Mouse (Mus musculus) liver, embryonic 14.5 days (tissue): Measurements from ENCODE around the gene Atp2c2. TPM values are rescaled to one million over a fixed set of nuclear protein-coding genes. Genes with fewer than 3 reads are reported as not detected.

ENCODE experiments used
- ATAC-seq: fragments of 200-750 bp; cut with Nextera tagmentation; 2 replicates; pipeline ENCODE4 v1.8.0; 2017; ENCODE audit warnings: moderate number of reproducible peaks, mild to moderate bottlenecking, moderate library complexity; ENCODE audit not compliant: insufficient read depth
- DNase-seq, 3 experiments: peaks; one replicate each; pipeline ENCODE4 v3.0.0-alpha.2; 2012 to 2013; ENCODE audit warnings: low read depth in 3 of 3, low spot score in 3 of 3
- H3K27ac ChIP-seq: fragments of 300-500 bp; sonication (generic); 2 replicates; pipeline ENCODE4 v1.5.1; 2014; ENCODE audit warnings: moderate library complexity, mild to moderate bottlenecking, control low read depth, inconsistent platforms
- H3K27me3 ChIP-seq: fragments of 300-500 bp; sonication (generic); 2 replicates; pipeline ENCODE4 v1.6.1; 2014; ENCODE audit warnings: mild to moderate bottlenecking, low read length, moderate library complexity; ENCODE audit not compliant: control insufficient read depth, insufficient read depth
- H3K36me3 ChIP-seq: fragments of 300-500 bp; sonication (generic); replicated peaks from 2 replicates; pipeline ENCODE4 v1.6.1; 2014; ENCODE audit warnings: low read depth; ENCODE audit not compliant: control insufficient read depth, insufficient read depth
- H3K4me1 ChIP-seq, 2 experiments: fragments of 200-500 bp in 1 of 2; fragments of 300-500 bp in 1 of 2; sonication (generic) in 1 of 2; replicated peaks; 2 replicates each; pipeline ENCODE4 v1.6.1; 2012 to 2014; ENCODE audit warnings: antibody characterized with exemption in 1 of 2, inconsistent platforms in 1 of 2, low read length in 1 of 2; ENCODE audit not compliant: control insufficient read depth in 2 of 2, insufficient read depth in 2 of 2
- H3K4me2 ChIP-seq: fragments of 300-500 bp; sonication (generic); 2 replicates; pipeline ENCODE4 v1.6.1; 2014; ENCODE audit warnings: low read depth, mild to moderate bottlenecking, control low read depth, moderate library complexity
- H3K4me3 ChIP-seq, 2 experiments: fragments of 200-500 bp in 1 of 2; fragments of 300-500 bp in 1 of 2; sonication (generic) in 1 of 2; 2 replicates each; pipeline ENCODE4 v1.5.1; 2012 to 2014; ENCODE audit warnings: low read depth in 2 of 2, low read length in 2 of 2, mild to moderate bottlenecking in 2 of 2, control low read depth in 1 of 2, inconsistent platforms in 1 of 2, moderate library complexity in 1 of 2; ENCODE audit not compliant: insufficient read depth in 1 of 2
- H3K9ac ChIP-seq: fragments of 300-500 bp; sonication (generic); replicated peaks from 2 replicates; pipeline ENCODE4 v1.6.1; 2014; ENCODE audit warnings: mild to moderate bottlenecking, control low read depth, moderate library complexity
- H3K9me3 ChIP-seq: fragments of 300-500 bp; sonication (generic); 2 replicates; pipeline ENCODE4 v1.6.1; 2016; ENCODE audit warnings: low read length, mixed read lengths; ENCODE audit not compliant: control insufficient read depth
- CTCF ChIP-seq: IDR thresholded peaks from 2 replicates; pipeline ENCODE4 v1.5.1; 2016; ENCODE audit warnings: antibody characterized with exemption, low read depth, control low read depth
- EP300 ChIP-seq: IDR thresholded peaks from 2 replicates; pipeline ENCODE4 v1.6.1; 2016; ENCODE audit warnings: antibody characterized with exemption, low read depth
- WGBS: fragments of 180-500 bp; shearing (Covaris S2); extraction: QIAGEN DNeasy Blood & Tissue Kit; methylation state at CpG from one replicate; pipeline ENCODE4 v1.1.7; 2014; ENCODE audit not compliant: insufficient replicate concordance; 5-methylcytosine and 5-hydroxymethylcytosine counted together
- polyA plus RNA-seq, 2 experiments: library from polyadenylated mRNA; depleted of rRNA in 1 of 2; stranded (reverse) in 1 of 2; unstranded in 1 of 2; fragments of >200 nt; fragmentation: Nextera tagmentation in 1 of 2; extraction: Ambion mirVana in 1 of 2; gene quantifications; 2 replicates each; pipeline versions ENCODE4 v1.2.1 to v1.2.3; 2012 to 2014

The Atp2c2 gene
- polyA plus RNA-seq (2012; rRNA removed) (0.08 and 0.11 TPM in 2 replicates), polyA plus RNA-seq (2014; fragmentation: Nextera tagmentation; extraction: Ambion mirVana) (0.08 and 0.10 TPM in 2 replicates)

DNA sequence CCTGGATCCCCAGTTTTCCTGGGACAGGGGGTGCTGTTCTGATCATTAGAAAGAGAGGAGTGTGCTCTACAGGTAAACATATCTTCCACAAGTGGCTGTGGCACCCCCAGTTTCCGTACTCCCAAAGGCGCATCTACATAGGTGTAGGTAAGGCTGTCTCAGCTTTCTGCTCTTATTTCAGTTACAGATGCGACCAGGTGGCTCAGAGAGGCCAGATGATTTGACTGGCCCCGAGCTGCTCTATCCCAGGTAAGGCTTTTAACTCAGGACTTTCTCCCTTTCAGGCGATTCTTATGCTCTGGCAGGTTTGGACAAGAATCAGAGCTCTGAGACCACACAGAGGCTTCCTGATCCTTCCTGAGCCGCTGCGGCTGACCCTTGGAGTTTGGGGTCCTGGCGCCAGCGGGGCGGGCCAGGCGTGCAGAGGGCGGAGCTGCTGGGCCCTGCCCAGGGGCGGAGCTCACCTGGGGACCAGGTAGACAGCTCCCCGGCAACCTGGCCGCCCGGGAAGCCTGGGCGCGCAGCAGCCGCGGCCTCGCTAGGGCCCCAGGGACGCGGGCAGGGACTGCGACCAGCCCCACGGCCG lies at the start of gene Atp2c2:
Atp2c2 (plus strand) TSS at position 461 of the 586 bp plus-strand sequence.
- H3K4me2 ChIP-seq = peak within 1 kb of the TSS; percentile 46
- no peak within 1 kb of the TSS for H3K9ac ChIP-seq
- H3K36me3 ChIP-seq = no peaks in the 10 kb centered on the region
- no peak for TF ChIP-seq EP300
- TF ChIP-seq CTCF = no peak
- no peak within 1 kb of the TSS for H3K4me3 ChIP-seq
- no peaks in the 10 kb centered on the region for H3K4me1 ChIP-seq
- WGBS = 6% methylated on average over 26 of the region's 26 CpGs
- no peak for DNase-seq
- no peak within 1 kb of the TSS for H3K27ac ChIP-seq
- peaks cover 32% of the 10 kb centered on the region for H3K27me3 ChIP-seq
- no peaks in the 10 kb centered on the region for H3K9me3 ChIP-seq
- ATAC-seq = no peak

DNA sequence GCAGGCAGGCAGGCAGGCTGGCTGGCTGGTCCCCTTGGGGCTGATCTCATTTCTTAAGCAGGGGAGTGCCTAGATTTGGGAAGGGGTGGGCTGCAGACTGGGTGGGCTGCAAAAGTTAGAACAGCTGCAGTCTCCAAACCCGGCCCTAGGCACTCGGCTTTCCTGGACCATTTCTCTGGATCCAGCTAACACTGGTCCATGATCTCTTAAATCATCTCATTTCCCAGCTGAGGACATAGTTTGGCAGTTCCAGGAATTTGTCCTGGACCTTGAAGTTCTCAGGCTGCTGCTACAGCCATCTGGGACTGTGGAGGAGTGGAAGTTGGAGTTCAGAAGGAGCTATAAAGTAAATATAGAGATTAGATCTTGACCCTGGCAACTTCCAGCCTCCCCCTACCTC lies 48.5 kb upstream of the Atp2c2 start:
- TF ChIP-seq CTCF (no peak), EP300 (no peak)
- Histone ChIP-seq H3K4me3 (no peak overlapping the region), H3K36me3 (no peaks in the 10 kb centered on the region), H3K9me3 (no peaks in the 10 kb centered on the region), H3K27me3 (no peaks in the 10 kb centered on the region), H3K9ac (no peak overlapping the region), H3K4me1 (no peaks in the 10 kb centered on the region), H3K4me2 (no peak overlapping the region), H3K27ac (no peak overlapping the region)
- no peak for DNase-seq
- no peak for ATAC-seq
- WGBS = 38% methylated on average over 2 of the region's 2 CpGs

DNA sequence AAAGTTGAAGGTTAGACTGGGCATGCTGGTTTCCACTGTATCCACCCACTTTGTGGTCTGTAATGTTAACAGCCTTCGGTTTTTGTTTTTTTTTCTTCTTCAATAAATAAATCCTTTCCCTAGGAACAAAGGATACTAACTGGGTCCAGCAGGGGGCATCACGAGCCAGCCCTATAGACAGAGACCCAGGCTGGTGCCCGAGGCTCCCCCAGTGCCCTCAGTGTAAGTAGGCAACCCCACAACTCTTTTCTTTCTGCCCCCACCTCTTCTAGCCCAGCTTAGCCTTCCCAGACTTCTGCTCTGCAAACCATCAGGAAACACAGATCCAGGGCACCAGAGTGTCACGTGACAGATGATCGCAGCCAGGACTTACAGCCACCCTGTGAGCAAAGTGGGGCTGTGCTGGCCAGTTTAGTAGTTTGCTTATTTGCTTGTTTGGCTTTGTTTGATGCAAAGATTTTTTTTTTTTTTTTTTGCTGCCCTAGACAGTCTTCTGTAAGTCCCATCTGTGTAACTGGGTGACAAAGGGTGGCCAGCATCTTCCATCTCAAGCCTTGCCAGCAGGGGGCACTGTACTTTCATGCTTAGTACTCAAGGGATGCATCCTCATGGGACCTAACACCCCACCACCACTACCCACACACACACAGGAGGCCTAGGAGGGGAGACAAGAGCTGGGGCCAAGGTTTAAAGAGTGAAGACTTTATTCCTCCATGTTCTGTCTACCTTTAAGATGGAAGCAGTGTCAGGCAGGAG lies 42.9 kb upstream of the Atp2c2 start:
- Histone ChIP-seq H3K27ac (no peak overlapping the region), H3K4me3 (no peak overlapping the region), H3K4me2 (no peak overlapping the region), H3K4me1 (no peaks in the 10 kb centered on the region; a peak in 1 of 4 replicates), H3K9me3 (no peaks in the 10 kb centered on the region), H3K9ac (no peak overlapping the region), H3K27me3 (no peaks in the 10 kb centered on the region), H3K36me3 (no peaks in the 10 kb centered on the region)
- DNase-seq (no peak), ATAC-seq (no peak)
- TF ChIP-seq EP300 (no peak), CTCF (peak; percentile 70)
- WGBS = 44% methylated on average over 5 of the region's 5 CpGs

DNA sequence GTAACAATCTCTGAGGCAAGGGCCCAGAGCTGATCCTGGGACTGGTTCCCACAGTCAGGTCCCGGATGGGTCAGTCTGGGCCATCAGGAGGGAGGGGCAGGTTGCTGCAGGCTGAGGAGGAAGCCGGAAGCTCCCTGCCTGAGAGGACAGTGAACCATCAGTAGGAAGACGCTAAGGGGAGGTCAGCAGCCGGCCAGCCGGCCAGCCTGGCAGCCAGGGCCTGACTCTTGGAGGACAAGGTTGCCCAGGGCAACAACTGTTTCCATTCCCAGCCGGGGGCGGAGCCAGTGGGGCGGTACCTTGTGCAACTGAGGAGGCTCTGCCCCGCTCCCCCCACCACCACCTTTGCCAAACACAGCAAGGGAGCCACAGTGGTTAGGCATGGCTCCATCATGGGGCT lies 38.7 kb upstream of the Atp2c2 start:
- H3K4me2 ChIP-seq = no peak overlapping the region
- no peaks in the 10 kb centered on the region for H3K36me3 ChIP-seq
- TF ChIP-seq EP300 (no peak), CTCF (no peak)
- no peak overlapping the region for H3K9ac ChIP-seq
- H3K27ac ChIP-seq = no peak overlapping the region
- H3K4me1 ChIP-seq = no peaks in the 10 kb centered on the region; a peak in 1 of 4 replicates
- H3K9me3 ChIP-seq = no peaks in the 10 kb centered on the region
- H3K27me3 ChIP-seq = no peaks in the 10 kb centered on the region
- ATAC-seq (no peak), DNase-seq (no peak)
- H3K4me3 ChIP-seq = no peak overlapping the region
- WGBS = 29% methylated on average over 9 of the region's 9 CpGs

DNA sequence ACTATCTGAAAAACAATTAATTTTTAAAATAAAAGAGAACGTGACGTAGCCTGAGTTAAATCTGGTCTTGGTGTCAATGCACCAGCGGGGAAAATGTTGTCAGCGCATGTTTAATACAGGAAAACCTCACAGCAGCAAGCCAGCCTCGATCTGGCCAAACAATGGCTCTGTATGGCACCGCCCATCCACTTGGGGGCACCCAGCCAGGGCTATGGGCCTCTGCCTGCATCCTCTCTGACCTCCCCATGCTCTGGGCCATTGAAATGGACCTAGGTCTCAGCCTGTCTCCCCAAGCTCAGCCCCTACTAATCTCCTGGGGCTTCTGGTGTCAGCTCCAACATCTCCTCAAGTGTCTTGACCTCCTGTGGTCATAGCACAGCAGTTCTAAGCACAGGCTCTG lies 37.9 kb upstream of the Atp2c2 start:
- no peak for ATAC-seq
- H3K27ac ChIP-seq = no peak overlapping the region

More for the DNA sequence above, 37.9 kb upstream of the Atp2c2 start:
- no peak for DNase-seq
- TF ChIP-seq EP300 (no peak), CTCF (no peak)
- 56% methylated on average over 6 of the region's 6 CpGs for WGBS
- Histone ChIP-seq H3K4me2 (no peak overlapping the region), H3K4me3 (no peak overlapping the region), H3K36me3 (no peaks in the 10 kb centered on the region), H3K9ac (no peak overlapping the region), H3K9me3 (no peaks in the 10 kb centered on the region), H3K27me3 (no peaks in the 10 kb centered on the region), H3K4me1 (no peaks in the 10 kb centered on the region; a peak in 1 of 4 replicates)
